Mouse (Mus musculus): ENCODE results near the gene Gpr4. TPM values are rescaled to one million over a fixed set of nuclear protein-coding genes. Genes with fewer than 3 reads are reported as not detected.

Gpr4 gene
- polyA plus RNA-seq, 1 experiment: 6.5 TPM

DNA sequence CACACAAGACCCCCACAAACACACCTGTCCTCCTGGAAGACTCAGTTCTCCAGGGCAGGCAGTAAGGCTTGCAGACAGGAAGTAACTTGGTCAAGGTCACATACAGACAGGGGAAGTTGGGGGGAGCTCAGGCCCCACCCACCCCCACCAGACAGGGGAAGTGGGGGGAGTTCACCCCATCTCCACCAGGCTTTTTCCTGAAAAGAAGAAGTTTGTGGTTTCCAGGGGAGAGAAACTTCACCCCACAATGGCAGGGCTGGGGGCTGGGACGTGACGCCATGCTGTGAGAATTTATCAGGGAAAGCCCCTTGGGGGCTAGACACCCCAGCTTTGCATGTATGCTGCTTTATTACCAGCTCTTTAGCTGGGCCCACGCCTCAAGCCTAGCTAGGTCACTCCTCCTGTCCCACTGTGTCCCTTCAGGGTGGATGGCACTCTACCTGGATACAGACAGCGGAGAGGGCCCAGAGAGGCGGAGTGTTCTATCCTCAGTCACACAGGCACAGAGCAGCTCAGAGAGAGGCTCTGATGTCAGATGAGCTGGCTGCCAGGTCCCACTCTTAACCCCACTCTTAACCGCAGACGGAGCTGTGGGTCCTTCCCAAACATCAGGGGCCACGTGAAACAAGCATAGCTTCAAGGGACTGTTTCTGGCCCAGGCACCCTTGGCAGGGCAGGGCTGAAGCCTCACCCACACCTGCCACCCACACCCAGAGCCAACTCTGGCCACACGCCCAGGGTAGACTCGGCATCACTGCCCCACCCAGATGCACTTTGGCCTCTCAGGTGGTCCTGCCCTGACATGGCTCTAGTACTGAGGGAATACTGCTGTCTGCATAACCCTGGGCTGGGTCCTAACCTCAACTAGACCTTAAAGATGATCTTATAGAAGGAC lies 53.8 kb downstream of the Gpr4 start:
- Histone ChIP-seq H3K4me3 (ENCODE audit: insufficient read depth, low read length) (no peak overlapping the region), H3K4me1 (ENCODE audit: control insufficient read depth, insufficient read depth, low read length) (no peaks in the 10 kb centered on the region), H3K27ac (ENCODE audit: insufficient read depth, low read length) (no peak overlapping the region)
- TF ChIP-seq CTCF (IDR thresholded peaks at IDR 0.05; ENCODE audit: extremely low read depth, insufficient read depth, low read length) (no peak), POLR2A (IDR thresholded peaks at IDR 0.05; ENCODE audit: extremely low read depth, insufficient read depth, low read length) (no peak)

DNA sequence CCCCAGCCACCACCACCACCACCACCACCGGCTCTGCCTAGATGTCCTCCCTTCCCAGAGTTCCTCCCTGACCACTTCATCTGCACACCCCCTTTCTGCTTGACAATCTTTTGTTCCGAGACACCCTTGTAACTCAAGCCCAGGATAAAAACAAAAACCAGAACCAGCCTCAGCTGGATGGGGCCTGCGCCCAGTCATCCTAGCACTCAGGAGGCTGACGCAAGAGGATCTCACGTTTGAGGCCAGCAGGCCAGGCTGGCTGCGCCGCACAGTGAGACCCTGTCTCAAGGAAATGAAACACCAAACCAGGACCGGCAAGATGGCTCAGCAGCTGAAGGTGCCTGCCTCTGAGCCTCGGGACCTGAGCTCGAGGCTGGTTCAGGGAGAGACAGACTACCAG lies 54.7 kb downstream of the Gpr4 start:
- no peak overlapping the region for H3K4me3 ChIP-seq (ENCODE audit: insufficient read depth, low read length)
- no peaks in the 10 kb centered on the region for H3K4me1 ChIP-seq (ENCODE audit: control insufficient read depth, insufficient read depth, low read length)
- no peak for TF ChIP-seq POLR2A (IDR thresholded peaks at IDR 0.05; ENCODE audit: extremely low read depth, insufficient read depth, low read length)
- H3K27ac ChIP-seq (ENCODE audit: insufficient read depth, low read length): no peak overlapping the region

DNA sequence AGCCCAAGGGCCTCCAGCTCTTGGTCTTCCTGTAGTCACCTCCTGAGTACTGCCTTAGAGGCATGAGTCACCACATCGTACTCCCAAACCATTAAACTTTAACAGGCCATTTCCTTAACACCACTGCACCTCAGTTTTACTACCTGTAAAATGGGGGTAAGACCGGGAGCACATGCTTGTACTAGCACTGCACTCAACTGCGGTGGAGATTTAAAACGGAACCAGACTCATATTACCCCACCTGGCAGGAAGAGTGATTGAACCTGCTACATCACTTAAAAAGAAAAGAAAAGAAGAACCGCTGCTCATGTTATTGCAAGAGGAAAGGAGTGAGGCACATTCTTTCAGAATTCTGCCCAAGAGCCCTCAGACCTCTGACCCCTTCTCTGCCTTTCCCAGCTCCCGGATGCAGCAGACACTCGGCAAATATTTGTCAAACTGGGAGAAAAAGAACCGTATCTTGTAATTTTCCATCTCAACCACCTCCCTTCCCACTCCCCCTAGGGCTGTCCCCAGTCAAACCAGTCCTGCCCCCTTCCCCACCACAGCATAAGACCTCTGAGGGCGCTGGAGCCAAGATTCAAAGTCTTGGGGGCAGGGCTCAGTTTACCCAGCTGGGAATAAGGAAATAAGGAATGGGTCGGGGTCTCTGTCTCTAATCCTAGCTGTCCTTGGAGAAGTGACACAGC lies 56.8 kb downstream of the Gpr4 start:
- H3K4me1 ChIP-seq (ENCODE audit: control insufficient read depth, insufficient read depth, low read length): no peaks in the 10 kb centered on the region
- no peak overlapping the region; the same call in 1 of the 2 replicates for H3K27ac ChIP-seq (ENCODE audit: insufficient read depth, low read length)
- TF ChIP-seq POLR2A (IDR thresholded peaks at IDR 0.05; ENCODE audit: extremely low read depth, insufficient read depth, low read length) (no peak), CTCF (IDR thresholded peaks at IDR 0.05; ENCODE audit: extremely low read depth, insufficient read depth, low read length) (no peak)
- peak overlapping the region; percentile 56 for H3K4me3 ChIP-seq (ENCODE audit: insufficient read depth, low read length)

DNA sequence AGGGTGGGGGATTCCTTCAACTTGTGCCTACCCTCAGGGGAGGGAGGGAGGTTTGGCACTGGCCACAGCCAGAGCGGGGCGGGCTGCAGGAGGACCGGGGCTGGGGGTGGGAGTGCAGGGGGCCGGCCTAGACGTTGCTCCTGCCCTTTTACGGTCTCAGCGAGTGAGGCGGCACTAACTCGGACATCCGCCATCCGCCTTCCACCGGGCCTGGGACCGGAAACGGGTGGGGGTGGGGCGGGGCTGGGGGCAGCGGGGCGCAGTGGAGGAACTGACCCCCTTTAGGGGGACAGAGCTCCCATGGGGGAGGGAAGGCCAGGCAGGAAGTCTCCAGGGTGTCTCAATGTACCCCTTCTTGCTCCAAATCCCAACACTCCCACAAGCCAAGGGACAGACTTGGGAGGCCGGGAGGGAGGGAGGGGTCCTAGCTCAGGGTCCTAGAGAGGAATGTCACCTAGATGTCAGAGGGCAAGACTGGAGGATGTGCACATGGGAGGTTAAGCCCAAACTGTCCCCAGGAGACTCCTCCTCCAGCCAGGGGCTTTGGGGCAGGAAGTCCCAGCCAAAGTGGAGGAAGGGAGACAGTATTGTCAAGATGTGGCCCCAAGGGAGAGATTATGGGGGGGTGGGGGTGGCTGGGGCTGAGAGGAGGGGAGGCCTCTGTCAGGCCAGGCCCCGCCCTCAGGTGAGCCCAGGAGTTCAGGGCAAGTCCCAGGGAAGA lies 57.5 kb downstream of the Gpr4 start:
- no peak for TF ChIP-seq POLR2A (IDR thresholded peaks at IDR 0.05; ENCODE audit: extremely low read depth, insufficient read depth, low read length)
- no peak for TF ChIP-seq CTCF (IDR thresholded peaks at IDR 0.05; ENCODE audit: extremely low read depth, insufficient read depth, low read length)
- H3K27ac ChIP-seq (ENCODE audit: insufficient read depth, low read length): no peak overlapping the region; the same call in 1 of the 2 replicates
- H3K4me1 ChIP-seq (ENCODE audit: control insufficient read depth, insufficient read depth, low read length): no peaks in the 10 kb centered on the region
- H3K4me3 ChIP-seq (ENCODE audit: insufficient read depth, low read length): peak overlapping the region; percentile 56

DNA sequence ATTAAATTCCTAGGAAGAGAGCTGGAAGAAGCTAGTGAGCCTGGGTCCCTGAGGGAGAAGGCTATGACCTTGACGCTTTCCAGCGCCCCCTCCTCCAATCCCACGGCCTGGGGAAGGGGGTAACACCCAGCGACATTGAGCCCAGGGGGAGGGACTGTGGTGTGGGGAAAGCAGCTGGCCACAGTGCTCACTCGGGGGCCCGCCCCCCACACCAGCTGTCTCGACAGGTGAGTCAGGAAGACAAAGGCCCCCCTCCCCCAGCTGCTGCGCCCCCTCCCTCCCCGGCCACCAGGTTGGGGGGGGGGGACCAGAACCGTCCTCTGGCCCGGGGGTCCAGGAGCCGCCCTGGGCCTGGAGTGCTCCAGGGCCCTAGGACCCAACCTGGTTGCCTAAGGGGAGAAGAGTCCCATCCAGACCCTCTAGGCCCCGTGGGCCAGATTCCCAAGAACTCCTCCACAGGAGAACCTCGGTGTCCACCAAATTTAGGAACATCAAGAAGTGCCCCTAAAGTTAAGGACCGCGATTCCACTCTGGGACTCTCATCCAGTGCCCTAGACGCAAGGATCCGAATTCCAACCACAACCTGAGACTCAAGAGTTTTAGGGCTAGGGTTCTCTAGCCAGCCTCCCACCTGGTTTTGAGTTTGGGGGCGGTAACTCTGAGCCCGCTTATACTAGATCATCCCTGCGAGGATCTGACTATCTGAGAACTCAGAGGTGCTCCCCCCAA lies 58.3 kb downstream of the Gpr4 start:
- Histone ChIP-seq H3K4me1 (ENCODE audit: control insufficient read depth, insufficient read depth, low read length) (no peaks in the 10 kb centered on the region), H3K27ac (ENCODE audit: insufficient read depth, low read length) (0 out of 2 replicates have a peak overlapping the region, but pooled peaks have one; percentile 43), H3K4me3 (ENCODE audit: insufficient read depth, low read length) (peak overlapping the region; percentile 56)
- TF ChIP-seq CTCF (IDR thresholded peaks at IDR 0.05; ENCODE audit: extremely low read depth, insufficient read depth, low read length) (no peak), POLR2A (IDR thresholded peaks at IDR 0.05; ENCODE audit: extremely low read depth, insufficient read depth, low read length) (no peak)

DNA sequence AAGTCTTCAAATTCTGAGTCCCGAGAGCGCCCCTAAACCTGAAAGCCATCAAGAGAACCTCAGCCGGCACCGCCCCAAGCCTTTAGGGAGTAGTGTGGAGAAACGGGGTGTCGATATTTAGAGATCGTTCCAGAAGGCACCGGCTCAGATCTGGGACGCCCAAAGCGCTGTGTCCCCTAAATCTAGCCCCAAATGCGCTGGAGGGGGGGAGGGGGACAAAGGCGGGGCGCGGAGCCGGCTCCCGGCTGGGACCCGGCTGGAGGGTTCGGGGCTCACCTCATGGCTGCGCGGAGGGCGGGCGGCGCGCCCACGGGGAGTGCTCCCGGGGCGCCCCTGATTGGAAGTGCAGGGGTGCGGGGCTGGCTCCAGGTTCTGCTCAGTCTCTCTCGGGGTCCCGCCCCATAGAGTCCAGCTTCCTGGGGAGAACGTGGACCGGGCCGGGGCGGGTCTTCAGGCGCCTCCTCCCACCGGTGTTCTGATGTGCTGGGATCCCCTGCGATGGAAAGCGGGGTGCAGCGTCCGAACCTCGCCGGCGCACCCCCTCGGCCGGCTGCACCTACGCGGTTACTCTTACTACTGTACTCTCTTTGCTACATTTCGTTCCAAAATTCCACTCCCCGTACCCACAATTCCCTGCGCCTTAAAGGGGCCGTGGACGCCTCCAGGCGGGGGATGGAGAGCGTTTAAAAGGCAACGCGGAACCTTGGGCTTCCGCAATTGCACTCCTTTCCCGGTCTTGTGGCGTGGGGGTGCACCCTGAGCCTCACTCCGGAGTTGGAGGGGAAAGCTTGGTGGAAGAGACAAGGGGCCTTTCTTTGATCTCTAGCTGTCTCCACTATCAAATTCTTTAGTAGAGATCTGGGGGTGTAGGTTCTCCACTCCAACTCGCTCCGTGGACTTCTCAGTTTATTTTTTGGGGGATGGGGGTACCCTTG lies 59.2 kb downstream of the Gpr4 start, which contains the start of gene Vasp:
TSS of gene Vasp (minus strand) at position 580 of the 935 bp plus-strand sequence.
- peak within 1 kb of the TSS; percentile 11; the same call in 1 of the 2 replicates for H3K27ac ChIP-seq (ENCODE audit: insufficient read depth, low read length)
- peak within 1 kb of the TSS; percentile 56 for H3K4me3 ChIP-seq (ENCODE audit: insufficient read depth, low read length)
- H3K4me1 ChIP-seq (ENCODE audit: control insufficient read depth, insufficient read depth, low read length): no peaks in the 10 kb centered on the region
- no peak for TF ChIP-seq CTCF (IDR thresholded peaks at IDR 0.05; ENCODE audit: extremely low read depth, insufficient read depth, low read length)
- TF ChIP-seq POLR2A (IDR thresholded peaks at IDR 0.05; ENCODE audit: extremely low read depth, insufficient read depth, low read length): peak; percentile 63

DNA sequence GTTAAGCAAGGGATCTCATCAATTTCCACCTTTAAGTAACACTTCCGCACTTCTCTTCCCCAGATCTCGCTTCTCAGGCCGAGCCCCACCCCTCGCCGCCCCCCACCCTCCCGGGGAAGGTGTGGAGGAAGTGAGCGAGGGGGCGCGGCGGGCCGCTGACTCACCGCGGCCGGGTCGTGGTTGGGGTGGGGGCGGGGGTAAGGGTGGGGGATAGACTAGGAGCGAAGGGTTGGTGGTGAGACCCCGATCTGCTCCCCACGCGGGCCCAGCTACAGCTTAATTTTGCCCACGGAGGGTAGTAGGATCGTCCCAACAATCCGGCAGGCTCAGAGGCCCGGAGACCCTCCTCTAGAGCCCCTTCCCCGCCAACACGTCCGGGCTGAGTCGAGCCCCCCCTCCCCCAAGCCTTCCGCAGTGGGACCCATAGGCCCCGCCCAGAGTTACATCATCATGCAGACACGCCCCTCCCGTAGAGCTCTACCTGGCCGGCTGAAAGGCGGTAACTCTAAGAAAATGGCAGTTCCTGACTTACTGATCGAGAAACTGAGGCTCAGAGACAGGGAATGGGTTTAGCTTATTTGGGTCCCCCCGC lies 59.9 kb downstream of the Gpr4 start:
- Histone ChIP-seq H3K4me1 (ENCODE audit: control insufficient read depth, insufficient read depth, low read length) (no peaks in the 10 kb centered on the region), H3K27ac (ENCODE audit: insufficient read depth, low read length) (no peak overlapping the region), H3K4me3 (ENCODE audit: insufficient read depth, low read length) (peak overlapping the region; percentile 56)
- no peak for TF ChIP-seq POLR2A (IDR thresholded peaks at IDR 0.05; ENCODE audit: extremely low read depth, insufficient read depth, low read length)
- TF ChIP-seq CTCF (IDR thresholded peaks at IDR 0.05; ENCODE audit: extremely low read depth, insufficient read depth, low read length): no peak

Other genes with a start within 250 kb of the Gpr4 start
- 2.8 and 3.3 TPM in 2 replicates for gene Nanos2, start 225.1 kb upstream of the Gpr4 start, polyA plus RNA-seq (2012; rRNA removed)
- gene Mypop, start 221.3 kb upstream of the Gpr4 start, polyA plus RNA-seq (2012; rRNA removed): 49.7 and 50.8 TPM in 2 replicates
- gene Irf2bp1, start 208.5 kb upstream of the Gpr4 start, polyA plus RNA-seq (2012; rRNA removed): 27.2 and 28.5 TPM in 2 replicates
- gene Foxa3, start 189.0 kb upstream of the Gpr4 start, polyA plus RNA-seq (2012; rRNA removed): not detected in 2 replicates
- gene Sympk, start 188.2 kb upstream of the Gpr4 start, polyA plus RNA-seq (2012; rRNA removed): 113 and 118 TPM in 2 replicates
- 0.10 and 0.17 TPM in 2 replicates for gene Rsph6a, start 157.8 kb upstream of the Gpr4 start, polyA plus RNA-seq (2012; rRNA removed)
- 171 and 178 TPM in 2 replicates for gene Dmwd, start 136.3 kb upstream of the Gpr4 start, polyA plus RNA-seq (2012; rRNA removed)
- gene Dmpk, start 128.7 kb upstream of the Gpr4 start, polyA plus RNA-seq (2012; rRNA removed): 40.9 and 47.6 TPM in 2 replicates
- 4.7 and 5.0 TPM in 2 replicates for gene Six5, start 117.9 kb upstream of the Gpr4 start, polyA plus RNA-seq (2012; rRNA removed)
- gene Gm4969, start 94.2 kb upstream of the Gpr4 start, polyA plus RNA-seq (2012; rRNA removed): 0.70 and 1.1 TPM in 2 replicates
- gene Fbxo46, start 92.7 kb upstream of the Gpr4 start, polyA plus RNA-seq (2012; rRNA removed): 8.2 and 8.6 TPM in 2 replicates
- gene Qpctl, start 63.2 kb upstream of the Gpr4 start, polyA plus RNA-seq (2012; rRNA removed): 16.2 and 17.4 TPM in 2 replicates
- 88.2 and 92.1 TPM in 2 replicates for gene Snrpd2, start 62.8 kb upstream of the Gpr4 start, polyA plus RNA-seq (2012; rRNA removed)
- 3.3 and 3.9 TPM in 2 replicates for gene Gipr, start 46.4 kb upstream of the Gpr4 start, polyA plus RNA-seq (2012; rRNA removed)
- gene Eml2, start 36.1 kb upstream of the Gpr4 start, polyA plus RNA-seq (2012; rRNA removed): 156 and 157 TPM in 2 replicates
- 41.0 and 41.5 TPM in 2 replicates for gene Opa3, start 15.8 kb downstream of the Gpr4 start, polyA plus RNA-seq (2012; rRNA removed)
- gene Vasp, start 59.3 kb downstream of the Gpr4 start, polyA plus RNA-seq (2012; rRNA removed): 15.3 and 16.5 TPM in 2 replicates
- 0.21 and 0.23 TPM in 2 replicates for gene Ppm1n, start 67.5 kb downstream of the Gpr4 start, polyA plus RNA-seq (2012; rRNA removed)
- 140 TPM in 2 replicates for gene Rtn2, start 70.1 kb downstream of the Gpr4 start, polyA plus RNA-seq (2012; rRNA removed)
- gene Fosb, start 97.5 kb downstream of the Gpr4 start, polyA plus RNA-seq (2012; rRNA removed): 5.1 and 7.1 TPM in 2 replicates
- gene Ercc1, start 132.2 kb downstream of the Gpr4 start, polyA plus RNA-seq (2012; rRNA removed): 53.8 and 59.1 TPM in 2 replicates
- 14.4 and 14.6 TPM in 2 replicates for gene Cd3eap, start 146.9 kb downstream of the Gpr4 start, polyA plus RNA-seq (2012; rRNA removed)
- 5.0 and 5.4 TPM in 2 replicates for gene Ppp1r13l, start 147.2 kb downstream of the Gpr4 start, polyA plus RNA-seq (2012; rRNA removed)
- 41.4 and 48.3 TPM in 2 replicates for gene Ercc2, start 169.5 kb downstream of the Gpr4 start, polyA plus RNA-seq (2012; rRNA removed)
- gene Klc3, start 191.6 kb downstream of the Gpr4 start, polyA plus RNA-seq (2012; rRNA removed): 2.9 and 3.0 TPM in 2 replicates
- 0.66 TPM in 1 of 2 replicates, not detected in the other for gene Ckm, start 192.2 kb downstream of the Gpr4 start, polyA plus RNA-seq (2012; rRNA removed)
- gene Mark4, start 246.3 kb downstream of the Gpr4 start, polyA plus RNA-seq (2012; rRNA removed): 52.0 and 55.4 TPM in 2 replicates